Mouse (Mus musculus): ENCODE results near the gene Cfp. TPM values are rescaled to one million over a fixed set of nuclear protein-coding genes. Genes with fewer than 3 reads are reported as not detected.

The Cfp gene
- polyA plus RNA-seq (2012; rRNA removed; ENCODE audit: low replicate concordance) = 9.1 and 10.0 TPM in 2 replicates

DNA sequence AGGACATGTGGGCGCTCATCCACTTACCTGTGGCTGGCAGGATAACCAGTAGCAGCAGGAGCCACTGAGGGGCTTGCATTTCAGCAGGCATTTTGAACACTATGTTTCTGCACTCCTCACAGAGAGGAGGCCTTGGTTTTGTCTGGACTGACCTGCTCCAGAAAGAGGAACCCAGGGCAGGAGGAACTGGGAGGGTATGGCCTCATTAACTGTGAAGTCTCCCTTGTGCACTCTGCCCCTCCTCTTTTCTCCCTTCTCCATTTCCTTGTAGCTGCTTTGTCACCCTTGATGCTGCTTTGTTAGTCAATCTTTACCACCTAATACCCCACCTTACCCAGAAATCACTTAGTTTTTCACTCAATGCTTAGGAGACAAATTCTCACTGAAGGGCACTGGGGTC, at the start of gene Cfp:
Cfp (minus strand) TSS at position 192 of the 400 bp plus-strand sequence.

DNA sequence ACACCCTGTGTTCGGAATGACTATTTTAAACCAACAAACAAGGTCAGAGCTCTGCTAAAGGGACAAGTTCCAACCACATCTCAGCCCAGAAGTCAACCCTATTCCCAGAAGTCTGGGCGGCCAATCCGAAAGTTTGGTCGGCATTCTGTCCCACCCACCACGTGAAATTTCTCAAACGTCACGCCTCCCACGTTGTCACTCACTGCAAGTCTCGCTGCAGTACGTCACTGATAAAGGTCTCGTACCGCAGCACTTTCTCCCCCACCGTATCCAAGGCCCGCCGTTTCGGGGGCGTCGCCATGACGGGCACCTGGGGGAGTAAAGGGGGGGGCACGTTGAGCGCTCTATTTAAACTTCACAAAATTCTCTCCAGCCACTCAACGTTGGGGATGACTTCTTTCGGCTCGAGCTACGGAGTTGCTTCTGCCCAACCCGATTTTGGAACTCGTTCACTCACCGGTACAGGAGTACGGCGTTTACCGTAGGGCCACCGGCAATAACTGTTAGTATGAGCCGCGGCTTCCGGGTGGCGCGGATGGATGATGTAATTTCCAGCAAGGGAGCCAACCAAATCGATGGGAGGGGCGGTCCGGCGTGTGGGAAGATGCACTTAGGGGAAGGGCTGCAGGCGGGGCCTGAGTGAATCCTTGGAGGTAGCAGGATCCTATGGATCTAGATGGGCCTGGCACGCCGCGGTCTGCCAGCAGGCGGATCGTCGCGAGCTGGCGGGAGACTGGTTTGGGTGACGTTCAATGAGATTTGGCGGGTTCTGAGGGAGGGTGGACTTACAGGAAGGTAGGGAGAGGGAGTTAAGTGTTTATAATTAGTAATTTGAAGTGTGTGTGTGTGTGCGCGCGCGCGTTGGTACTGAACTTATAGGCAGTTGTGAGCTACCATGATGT, 30.4 kb upstream of the Cfp start, which contains the start of gene Uxt:
Uxt (minus strand) TSS at position 541 of the 902 bp plus-strand sequence.

DNA sequence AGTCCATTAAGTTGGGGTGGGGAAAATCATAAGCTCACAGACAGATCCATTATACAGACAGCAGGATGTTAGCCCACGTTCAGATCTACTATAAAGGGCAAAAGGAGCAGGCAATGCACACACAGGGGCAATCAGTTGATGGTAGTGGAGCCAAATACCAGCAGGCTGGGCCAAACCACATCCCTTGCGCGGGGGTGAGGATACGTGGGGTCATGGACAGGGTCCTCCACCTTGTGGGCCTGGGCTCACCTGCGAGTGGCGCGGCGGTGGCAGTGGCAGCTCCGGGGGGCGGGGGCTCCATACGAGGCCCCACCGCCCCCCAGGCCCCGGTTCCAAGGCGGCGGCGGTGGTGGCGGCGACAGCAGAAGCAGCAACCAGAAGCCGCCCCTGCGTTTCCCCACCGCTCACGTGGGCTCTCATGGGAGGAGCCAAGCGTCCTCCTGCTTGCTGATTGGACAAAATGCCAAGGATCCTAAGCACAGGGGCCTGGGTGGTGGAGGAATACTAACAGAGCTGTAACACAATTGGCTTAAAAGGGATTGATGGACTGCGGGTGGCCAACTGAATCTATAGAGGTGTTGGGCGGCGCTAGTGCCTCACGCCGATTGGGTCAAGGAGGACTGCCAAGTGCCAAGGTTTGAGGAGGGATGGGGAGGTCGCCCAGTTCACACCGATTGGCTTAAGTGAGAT, 19.0 kb upstream of the Cfp start, which contains the start of gene Elk1:
Elk1 (minus strand) TSS at position 418 of the 690 bp plus-strand sequence.

DNA sequence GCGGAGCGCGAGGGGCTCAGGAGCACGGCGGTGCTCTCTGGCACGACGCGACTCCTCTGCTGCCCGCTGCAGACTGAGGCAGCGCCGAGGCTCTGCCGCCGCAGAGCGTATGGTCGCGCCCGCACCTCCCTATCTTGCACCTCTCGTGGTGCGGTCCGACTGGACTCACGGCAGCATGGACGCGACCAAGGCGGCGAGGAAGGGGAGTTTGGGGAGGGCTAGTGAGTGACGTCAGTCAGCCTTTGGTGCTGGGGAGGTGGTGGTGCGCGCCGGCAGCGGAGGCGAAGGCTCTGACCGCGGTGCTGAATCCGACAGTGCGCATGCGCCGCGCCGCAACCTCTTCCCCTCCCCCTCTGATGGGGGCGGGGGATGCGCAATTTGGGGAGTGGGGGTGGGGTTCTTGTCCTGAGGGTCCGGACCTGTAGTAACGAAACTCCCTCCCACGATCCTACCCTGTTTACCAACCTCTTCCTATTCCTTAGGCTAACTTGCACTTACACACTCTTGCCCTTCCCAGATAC, 10.5 kb downstream of the Cfp start, which contains the start of gene Syn1:
Syn1 (minus strand) TSS at position 161 of the 521 bp plus-strand sequence.

Other genes starting within 250 kb of the Cfp start
- gene Cdk16, start 243.6 kb downstream of the Cfp start, polyA plus RNA-seq (2012; rRNA removed; ENCODE audit: low replicate concordance) = 125 and 166 TPM in 2 replicates
- gene Usp11, start 227.6 kb downstream of the Cfp start, polyA plus RNA-seq (2012; rRNA removed; ENCODE audit: low replicate concordance) = 1.5 and 1.6 TPM in 2 replicates
- gene Araf, start 133.7 kb downstream of the Cfp start, polyA plus RNA-seq (2012; rRNA removed; ENCODE audit: low replicate concordance) = 167 and 190 TPM in 2 replicates
- gene Timp1, start 61.4 kb downstream of the Cfp start, polyA plus RNA-seq (2012; rRNA removed; ENCODE audit: low replicate concordance) = 0.70 and 3.8 TPM in 2 replicates
- 1.4 and 2.8 TPM in 2 replicates for gene Syn1, start 10.6 kb downstream of the Cfp start, polyA plus RNA-seq (2012; rRNA removed; ENCODE audit: low replicate concordance)
- gene Elk1, start 19.1 kb upstream of the Cfp start, polyA plus RNA-seq (2012; rRNA removed; ENCODE audit: low replicate concordance) = 3.1 and 5.6 TPM in 2 replicates
- 5.1 and 7.9 TPM in 2 replicates for gene Uxt, start 30.5 kb upstream of the Cfp start, polyA plus RNA-seq (2012; rRNA removed; ENCODE audit: low replicate concordance)
- 0.15 and 0.26 TPM in 2 replicates for gene Zfp182, start 130.8 kb upstream of the Cfp start, polyA plus RNA-seq (2012; rRNA removed; ENCODE audit: low replicate concordance)
- gene Spaca5, start 136.9 kb upstream of the Cfp start, polyA plus RNA-seq (2012; rRNA removed; ENCODE audit: low replicate concordance) = not detected in 2 replicates
- 0.01 TPM in 1 of 2 replicates, not detected in the other for gene Zfp300, start 158.0 kb upstream of the Cfp start, polyA plus RNA-seq (2012; rRNA removed; ENCODE audit: low replicate concordance)
- not detected in 2 replicates for gene Ssxa1, start 184.3 kb upstream of the Cfp start, polyA plus RNA-seq (2012; rRNA removed; ENCODE audit: low replicate concordance)
- not detected in 2 replicates for gene Gm21876, start 244.1 kb upstream of the Cfp start, polyA plus RNA-seq (2012; rRNA removed; ENCODE audit: low replicate concordance)